Mouse (Mus musculus): ENCODE measurements around the gene Tmem86a.
A peak's percentile ranks its signal among the peaks of the same experiment; 100 is the strongest.

Gene Tmem86a

GRCm38 (mm10) chr7:47027520-47027919, 22.9 kb upstream of the Tmem86a start:
- no peak for DNase-seq (ENCODE audit: low read depth, low spot score)

GRCm38 (mm10) chr7:47030517-47031193, 19.7 kb upstream of the Tmem86a start:
- DNase-seq (ENCODE audit: low read depth, low spot score): no peak

DNA sequence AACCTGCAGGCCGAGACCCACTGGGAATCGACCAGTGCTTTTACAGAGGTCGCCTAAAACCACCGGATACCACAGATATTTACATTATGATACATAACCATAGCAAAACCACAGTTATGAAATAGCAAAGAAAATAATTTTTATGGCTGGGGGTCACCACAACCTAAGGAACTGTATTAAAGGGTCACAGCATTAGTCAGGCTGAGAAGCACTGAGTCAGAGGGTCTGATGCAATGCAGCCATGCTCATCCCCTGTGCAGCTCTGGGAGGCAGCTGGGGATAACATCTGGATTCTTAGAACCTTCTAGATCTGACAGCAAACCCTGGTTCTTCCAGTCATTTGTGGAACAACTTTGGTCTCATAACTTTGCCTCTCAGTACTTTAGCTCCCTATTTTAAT, 19.0 kb upstream of the Tmem86a start:
- DNase-seq (ENCODE audit: low read depth, low spot score): no peak

GRCm38 (mm10) chr7:47034785-47035384, 15.5 kb upstream of the Tmem86a start:
- no peak for DNase-seq (ENCODE audit: low read depth, low spot score)

- no peak for DNase-seq (ENCODE audit: low read depth, low spot score)
Measured at GRCm38 (mm10) chr7:47035426-47035825, 15.0 kb upstream of the Tmem86a start.

- DNase-seq (ENCODE audit: low read depth, low spot score): no peak
Measured at GRCm38 (mm10) chr7:47041706-47042105, 8.7 kb upstream of the Tmem86a start.

DNA sequence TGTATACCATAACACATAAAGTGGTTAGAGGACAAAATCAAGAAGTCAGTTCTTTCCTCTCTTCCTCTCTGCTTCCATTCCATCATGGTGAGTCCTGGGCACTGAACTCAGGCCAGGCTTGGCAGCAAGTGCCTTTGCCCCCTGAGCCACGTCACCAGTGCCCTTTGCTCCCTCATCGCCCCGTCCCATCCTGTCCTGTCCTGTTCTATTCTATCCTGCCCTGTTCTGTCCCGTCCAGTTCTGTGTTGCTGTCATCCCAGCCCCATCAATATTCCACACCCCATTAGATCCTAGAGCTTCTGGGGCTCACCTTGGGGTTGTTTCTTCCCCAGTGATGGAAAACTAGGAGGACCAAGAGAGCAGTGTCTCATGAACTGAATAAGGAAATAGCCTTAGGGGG, 8.3 kb upstream of the Tmem86a start:
- DNase-seq (ENCODE audit: low read depth, low spot score): no peak

- DNase-seq (ENCODE audit: low read depth, low spot score): no peak
Measured at GRCm38 (mm10) chr7:47042823-47043490, 7.4 kb upstream of the Tmem86a start.

- no peak for DNase-seq (ENCODE audit: low read depth, low spot score)
Measured at GRCm38 (mm10) chr7:47050766-47051165, 365 bp downstream of the Tmem86a start.

- DNase-seq (ENCODE audit: low read depth, low spot score): peak; percentile 64
Measured at GRCm38 (mm10) chr7:47051404-47052151, 1.2 kb downstream of the Tmem86a start.

DNA sequence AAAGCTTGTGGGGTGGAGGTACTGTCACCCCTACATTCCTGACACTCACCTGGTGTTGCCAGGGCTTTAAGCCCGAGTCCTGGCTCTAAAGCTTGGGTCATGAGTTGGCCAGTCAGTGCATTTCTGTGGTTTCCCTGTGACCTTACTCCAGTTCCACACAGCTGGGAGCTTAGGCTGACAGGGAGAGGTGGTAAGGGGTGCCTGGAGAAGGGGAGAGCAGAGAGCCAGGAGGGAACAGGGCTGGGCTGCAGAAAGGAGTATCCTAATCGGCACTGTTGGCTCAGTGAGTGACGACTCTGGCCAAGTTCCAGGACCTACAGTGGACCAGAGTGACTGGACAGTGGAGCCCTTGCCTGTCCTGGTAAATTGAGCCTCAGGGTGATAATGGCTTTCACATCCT, 1.9 kb downstream of the Tmem86a start:
- no peak for DNase-seq (ENCODE audit: low read depth, low spot score)

- DNase-seq (ENCODE audit: low read depth, low spot score): no peak
Measured at GRCm38 (mm10) chr7:47053287-47053686, 2.9 kb downstream of the Tmem86a start.

- no peak for DNase-seq (ENCODE audit: low read depth, low spot score)
Measured at GRCm38 (mm10) chr7:47054666-47055065, 4.3 kb downstream of the Tmem86a start.

GRCm38 (mm10) chr7:47055744-47056143, 5.3 kb downstream of the Tmem86a start:
- no peak for DNase-seq (ENCODE audit: low read depth, low spot score)

DNA sequence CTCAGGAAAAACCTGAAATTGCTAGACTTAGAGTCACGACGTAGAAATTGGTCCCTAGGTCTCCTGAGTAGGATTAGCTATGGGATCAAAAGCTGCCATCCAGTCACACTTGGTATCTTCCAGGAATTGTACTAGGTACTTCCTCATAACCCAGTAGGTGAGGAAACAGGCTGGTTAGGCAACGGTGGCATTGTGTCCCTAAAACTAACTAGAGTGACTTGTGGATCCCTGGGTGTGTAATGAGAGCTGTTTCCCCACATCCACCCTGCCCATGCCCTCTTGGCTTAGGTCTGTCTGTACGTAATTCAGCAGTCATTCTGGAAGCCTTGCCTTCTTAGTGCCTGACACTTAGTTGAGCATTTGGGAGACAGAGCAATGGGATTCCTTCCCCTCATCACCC, 5.9 kb downstream of the Tmem86a start:
- DNase-seq (ENCODE audit: low read depth, low spot score): no peak

- no peak for DNase-seq (ENCODE audit: low read depth, low spot score)
Measured at GRCm38 (mm10) chr7:47059339-47059738, 8.9 kb downstream of the Tmem86a start.

GRCm38 (mm10) chr7:47061560-47061959, 11.2 kb downstream of the Tmem86a start:
- DNase-seq (ENCODE audit: low read depth, low spot score): no peak

GRCm38 (mm10) chr7:47066942-47067341, 16.5 kb downstream of the Tmem86a start:
- no peak for DNase-seq (ENCODE audit: low read depth, low spot score)

- no peak for DNase-seq (ENCODE audit: low read depth, low spot score)
Measured at GRCm38 (mm10) chr7:47067879-47068278, 17.5 kb downstream of the Tmem86a start.

GRCm38 (mm10) chr7:47072551-47072950, 22.1 kb downstream of the Tmem86a start:
- peak; percentile 28 for DNase-seq (ENCODE audit: low read depth, low spot score)

DNA sequence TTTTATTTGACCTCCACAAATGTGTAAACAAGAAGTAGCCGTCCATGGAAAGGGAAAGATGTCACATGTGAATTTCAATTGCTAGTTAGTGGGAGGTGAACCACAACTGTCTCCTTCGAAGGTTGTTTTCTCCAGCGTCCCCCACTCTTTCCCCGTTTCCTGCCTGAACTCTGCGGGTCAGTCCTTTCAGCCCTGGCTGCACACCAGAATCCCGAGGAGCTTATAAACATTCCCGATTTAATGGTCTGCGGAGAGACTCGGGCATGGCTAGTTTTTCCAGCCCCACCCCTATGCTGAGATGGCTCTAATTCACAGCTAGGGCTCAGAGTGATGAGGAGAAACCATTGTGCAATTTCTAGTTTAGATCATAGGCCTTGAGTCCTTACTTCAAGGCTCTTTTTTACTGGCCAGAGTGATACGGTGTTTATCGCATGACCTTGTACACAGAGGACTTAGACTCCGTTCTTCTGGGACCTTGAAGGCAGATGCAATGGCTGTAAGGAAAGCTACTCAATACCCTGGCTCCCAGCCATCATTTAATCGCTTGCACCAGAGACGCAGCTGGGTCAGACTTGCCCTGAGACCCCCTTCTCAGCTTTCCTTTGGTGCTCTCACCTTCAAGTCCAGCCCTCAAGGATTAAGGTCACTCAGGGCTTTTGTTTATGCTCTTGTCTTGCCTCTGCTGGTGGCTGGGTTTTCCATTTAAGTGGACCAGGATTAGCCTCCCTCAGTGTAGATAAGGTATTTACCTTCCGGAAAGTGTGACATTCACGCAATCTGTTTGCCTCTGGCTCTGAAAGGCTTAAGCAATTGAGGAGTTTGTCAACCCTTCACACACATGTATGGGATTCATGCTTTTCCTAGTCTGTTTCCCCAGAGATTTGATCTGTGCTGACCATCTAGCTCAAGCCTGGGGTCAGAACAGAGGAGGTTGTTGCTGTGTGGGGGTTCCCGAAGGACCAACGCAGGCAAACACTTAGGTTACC, 23.4 kb downstream of the Tmem86a start:
- no peak for DNase-seq (ENCODE audit: low read depth, low spot score)
